Mouse (Mus musculus) layer of hippocampus, postnatal 25 days (tissue): Measurements from ENCODE around the gene Sgsm2. TPM values are rescaled to one million over a fixed set of nuclear protein-coding genes. Genes with fewer than 3 reads are reported as not detected.
"Not testable (repeated sequence)": the region's sequence is repeated elsewhere in the genome, so short reads cannot be mapped to it uniquely, and the experiment has no call there.

Experiments
- DNase-seq, 2 experiments: peaks; one replicate each; pipeline ENCODE4 v3.0.0; 2022; ENCODE audit warnings: mixed read lengths in 2 of 2, low spot score in 1 of 2; ENCODE audit errors: extremely low spot score in 1 of 2
- total RNA-seq, 2 experiments: library from RNA; stranded (reverse); gene quantifications; 2 replicates each; pipeline ENCODE4 v1.2.3; 2021

Gene Sgsm2
- total RNA-seq, 2 experiments from 2014 or later = 82.9 to 86.4 TPM

DNA sequence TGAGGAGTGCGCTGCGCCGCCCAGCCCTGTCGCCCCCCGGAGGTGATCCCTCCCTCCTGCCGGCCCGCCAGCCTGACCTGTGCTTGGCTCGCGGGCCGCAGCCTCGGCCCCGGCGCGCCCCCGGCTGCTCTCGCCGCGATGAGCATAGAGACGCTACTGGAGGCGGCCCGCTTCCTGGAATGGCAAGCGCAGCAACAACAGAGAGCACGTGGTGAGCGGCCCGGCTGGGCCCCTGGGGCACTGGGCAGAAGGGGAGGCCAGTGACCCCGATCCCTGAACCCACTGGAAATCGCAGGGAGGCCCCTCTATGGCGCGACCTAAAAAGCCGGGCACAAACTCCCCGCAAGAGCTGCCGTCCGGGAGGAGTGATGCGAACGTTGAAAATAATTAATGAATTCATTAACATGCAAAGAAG is 65.7 kb downstream of the Sgsm2 start:
- no peak for DNase-seq

- peak; percentile 88 to 94 for DNase-seq
These were observed 66.4 kb downstream of the Sgsm2 start, which contains the start of gene Mnt for GRCm38 (mm10) chr11:74830256-74831161. Gene Mnt, plus strand, starts transcription at chr11:74830920.

DNA sequence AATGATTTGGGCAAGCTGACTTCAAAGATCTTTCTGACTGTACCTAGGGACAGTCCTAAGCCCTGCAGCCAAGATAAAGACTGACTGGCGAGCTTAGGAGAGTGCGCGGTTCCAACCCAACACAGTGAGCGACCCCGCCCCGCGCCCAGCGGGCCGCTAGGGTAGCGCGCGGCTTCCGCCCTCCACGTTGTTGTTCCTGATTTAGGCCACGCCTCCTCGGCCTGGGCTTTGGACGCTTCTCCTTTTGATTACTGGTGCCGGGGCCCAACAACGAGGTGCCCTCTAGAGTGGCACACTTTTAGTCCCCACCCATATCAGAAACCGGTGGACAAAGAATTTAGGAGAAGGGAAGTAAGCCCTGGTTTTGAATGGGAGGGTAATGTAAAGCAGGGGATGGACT is 67.0 kb downstream of the Sgsm2 start:
- DNase-seq = peak; percentile 55 to 63

GRCm38 (mm10) chr11:74828965-74829550 is 67.8 kb downstream of the Sgsm2 start:
- DNase-seq = no peak

- no peak for DNase-seq
These were observed 68.4 kb downstream of the Sgsm2 start for GRCm38 (mm10) chr11:74828404-74828931.

GRCm38 (mm10) chr11:74827791-74828403 is 69.0 kb downstream of the Sgsm2 start:
- DNase-seq = no peak

- no peak for DNase-seq
These were observed 70.2 kb downstream of the Sgsm2 start for GRCm38 (mm10) chr11:74826702-74827101.

- no peak for DNase-seq
These were observed 70.7 kb downstream of the Sgsm2 start for GRCm38 (mm10) chr11:74826151-74826550.

- no peak for DNase-seq
These were observed 74.0 kb downstream of the Sgsm2 start for GRCm38 (mm10) chr11:74822746-74823440.

DNA sequence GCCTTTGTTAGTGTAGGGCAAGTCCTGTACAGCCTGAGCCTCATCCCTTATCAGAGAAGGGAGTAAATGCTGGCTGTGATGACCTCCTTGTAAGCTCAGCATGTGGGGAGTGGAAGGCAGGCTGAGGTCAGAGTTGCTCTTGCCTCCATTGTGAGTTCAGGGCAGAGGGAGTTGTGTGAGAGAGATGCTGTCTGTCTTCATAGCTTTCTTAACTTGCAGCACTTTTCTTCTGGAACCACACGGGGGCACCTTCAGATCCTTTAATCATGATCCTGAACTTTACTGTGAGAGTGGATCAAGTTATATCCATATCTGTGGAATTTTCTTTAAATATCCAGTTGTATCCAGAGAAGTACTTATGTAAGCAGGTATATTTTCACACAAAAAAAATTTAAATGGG is 75.4 kb downstream of the Sgsm2 start:
- DNase-seq = no peak

- no peak for DNase-seq
These were observed 75.9 kb downstream of the Sgsm2 start for GRCm38 (mm10) chr11:74820921-74821320.

DNA sequence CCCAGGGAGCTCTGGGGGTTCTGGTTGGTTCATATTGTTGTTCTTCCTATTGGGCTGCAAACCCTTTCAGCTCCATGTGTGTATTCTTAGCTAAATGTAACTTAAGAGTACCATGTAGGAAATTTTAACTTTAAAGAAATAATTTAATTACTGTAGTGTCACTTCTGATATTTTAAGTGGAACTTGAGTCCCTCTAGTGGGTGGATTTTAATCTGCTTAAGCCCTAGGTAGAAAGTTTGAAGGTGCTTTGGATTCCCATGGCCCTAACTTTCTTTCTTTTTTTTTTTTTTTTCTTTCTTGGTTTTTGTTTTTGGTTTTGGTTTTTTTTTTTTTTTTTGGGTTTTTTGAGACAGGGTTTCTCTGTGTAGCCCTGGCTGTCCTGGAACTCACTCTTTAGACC is 81.1 kb downstream of the Sgsm2 start:
- no peak for DNase-seq

GRCm38 (mm10) chr11:74811538-74811937 is 85.3 kb downstream of the Sgsm2 start:
- no peak for DNase-seq

- DNase-seq = not testable (repeated sequence)
These were observed 85.8 kb downstream of the Sgsm2 start for GRCm38 (mm10) chr11:74811027-74811426.

DNA sequence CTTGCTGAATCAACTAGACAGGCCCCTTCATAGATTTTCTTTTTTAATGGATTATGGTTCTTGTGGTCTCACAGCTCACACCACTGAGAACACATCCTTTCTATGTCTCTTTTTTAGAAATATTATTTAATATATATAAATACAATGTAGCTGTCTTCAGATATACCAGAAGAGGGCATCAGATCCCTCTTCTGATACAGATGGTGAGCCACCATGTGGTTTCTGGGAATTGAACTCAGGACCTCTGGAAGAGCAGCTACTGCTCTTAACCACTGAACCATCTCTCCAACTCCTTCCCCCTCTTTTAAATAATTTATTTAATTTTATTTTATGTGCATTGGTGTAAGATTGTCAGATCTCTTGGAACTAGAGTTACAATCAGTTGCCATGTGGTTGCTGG is 86.7 kb downstream of the Sgsm2 start:
- DNase-seq = no peak

GRCm38 (mm10) chr11:74808251-74808853 is 88.5 kb downstream of the Sgsm2 start:
- no peak for DNase-seq

GRCm38 (mm10) chr11:74807246-74807882 is 89.5 kb downstream of the Sgsm2 start:
- no peak for DNase-seq

GRCm38 (mm10) chr11:74804081-74804627 is 92.7 kb downstream of the Sgsm2 start:
- no peak for DNase-seq

- no peak for DNase-seq
These were observed 96.2 kb downstream of the Sgsm2 start for GRCm38 (mm10) chr11:74800658-74801057.
